Mouse (Mus musculus) heart, postnatal 14 days (tissue): Measurements from ENCODE around the gene Sfmbt1. TPM values are rescaled to one million over a fixed set of nuclear protein-coding genes. Genes with fewer than 3 reads are reported as not detected.
A peak's percentile ranks its signal among the peaks of the same experiment; 100 is the strongest.

Experiments
- DNase-seq, 2 experiments: peaks; one replicate each; pipeline ENCODE4 v3.0.0; 2021 to 2022
- intact Hi-C: fragments of 180-260 bp; cut with DNase I; formaldehyde crosslinking; loops from one replicate; pipeline ENCODE4 v1.15.1; 2025
- long read RNA-seq, 2 experiments: library from polyadenylated mRNA; stranded (forward); transcript quantifications; one replicate each; pipeline ENCODE4 v2.0.0; 2021
- total RNA-seq, 2 experiments: library from RNA; stranded (reverse); gene quantifications; 2 replicates each; pipeline ENCODE4 v1.2.3; 2021

Sfmbt1 gene
- total RNA-seq, result 10 to 100 TPM; 11.6 to 12.9 TPM
- long read RNA-seq, experiment 1, full-length matches to known transcripts, result 5 of 7 reads
- long read RNA-seq, experiment 1, partial matches to known transcripts, result 0 of 7 reads
- long read RNA-seq, experiment 1, other reads (novel, unspliced or antisense), result 2 of 7 reads
- long read RNA-seq, experiment 2, full-length matches to known transcripts, result 2 of 6 reads
- long read RNA-seq, experiment 2, partial matches to known transcripts, result 1 of 6 reads
- long read RNA-seq, experiment 2, other reads (novel, unspliced or antisense), result 3 of 6 reads

DNA sequence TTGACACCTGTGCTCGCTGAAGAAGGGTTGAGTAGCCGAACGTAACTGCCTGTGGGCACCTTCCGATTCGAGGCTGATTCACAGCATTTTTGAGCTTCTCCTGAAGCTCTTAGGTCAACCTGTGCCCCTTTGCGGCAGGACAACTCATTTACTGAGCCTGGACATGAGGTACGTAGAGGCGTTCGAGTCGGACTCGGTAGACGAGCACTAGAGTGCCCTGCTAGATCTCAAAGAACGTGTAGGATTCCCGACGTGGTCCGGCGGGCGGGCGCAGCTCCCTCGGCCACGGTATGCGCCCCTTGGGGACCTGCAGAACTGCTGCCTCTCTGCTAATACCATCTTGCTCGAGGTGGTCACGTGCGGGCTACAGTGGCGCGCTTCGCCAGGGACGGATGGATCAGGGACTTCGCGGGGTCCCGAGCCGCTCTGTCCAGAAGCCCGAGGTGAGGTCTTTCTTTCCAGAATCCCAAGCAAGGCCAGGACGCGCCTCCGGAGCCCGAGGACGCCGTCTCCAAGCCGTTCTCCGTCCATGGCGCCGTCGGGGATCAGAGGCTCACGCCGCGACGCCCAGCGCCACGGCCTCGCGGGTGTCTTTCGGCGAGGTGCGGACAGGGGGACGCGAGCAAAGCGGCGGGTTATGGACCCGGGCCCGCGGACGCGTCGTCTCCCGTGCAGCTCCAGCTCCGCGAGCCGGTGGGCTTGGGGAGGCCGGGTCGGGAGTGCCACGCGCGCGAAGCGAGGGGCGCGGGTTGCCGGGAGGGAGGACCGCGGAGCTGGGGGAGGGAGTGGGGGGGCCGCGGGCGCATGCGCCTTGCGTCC, at the start of gene Sfmbt1:
Sfmbt1 (plus strand) TSS at position 51 of the 819 bp plus-strand sequence.
- intact Hi-C loops, result no loop called here
- no peak for DNase-seq

DNA sequence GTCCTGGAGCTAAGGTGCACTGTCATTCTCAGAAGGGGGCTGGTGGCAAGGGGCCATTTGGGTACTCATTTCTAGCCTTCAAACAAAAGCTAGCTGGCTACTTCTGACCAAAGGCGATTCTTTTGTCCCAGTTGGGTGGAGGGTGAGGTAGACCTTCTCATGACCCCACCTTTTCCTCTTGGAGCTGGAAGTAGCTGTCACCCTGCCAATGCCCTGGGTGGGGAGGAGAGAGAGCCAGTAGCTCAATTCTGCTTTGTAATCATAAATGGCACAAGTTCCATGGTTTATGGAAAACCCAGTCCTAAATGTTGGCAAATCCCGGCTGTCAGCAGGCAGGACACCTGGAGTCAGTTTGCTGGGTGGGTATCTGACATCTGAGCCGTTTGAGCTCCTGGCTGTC, 48.6 kb upstream of the Sfmbt1 start:
- intact Hi-C loops, result no loop called here
- DNase-seq, result peak; percentile 21 to 32

DNA sequence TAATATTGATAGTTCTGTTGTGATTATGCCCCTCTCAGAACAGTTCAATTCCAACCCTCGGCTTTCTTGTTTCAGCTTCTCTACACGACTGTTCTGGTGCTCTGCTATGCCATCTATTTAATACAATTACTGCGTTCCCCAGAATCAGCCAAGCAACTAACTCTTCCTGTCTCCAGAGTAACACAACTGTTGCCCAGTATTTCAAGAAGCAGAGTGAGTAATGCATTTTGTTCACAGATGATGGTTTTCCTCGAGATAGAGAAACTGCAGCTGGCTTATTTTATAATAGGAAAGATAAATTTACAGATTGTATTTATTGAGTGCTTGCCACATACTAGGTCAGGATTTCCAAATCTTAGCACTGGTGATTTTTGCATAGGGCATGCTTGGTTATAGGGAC, 48.0 kb upstream of the Sfmbt1 start:
- no peak for DNase-seq
- intact Hi-C loops, result no loop called here

DNA sequence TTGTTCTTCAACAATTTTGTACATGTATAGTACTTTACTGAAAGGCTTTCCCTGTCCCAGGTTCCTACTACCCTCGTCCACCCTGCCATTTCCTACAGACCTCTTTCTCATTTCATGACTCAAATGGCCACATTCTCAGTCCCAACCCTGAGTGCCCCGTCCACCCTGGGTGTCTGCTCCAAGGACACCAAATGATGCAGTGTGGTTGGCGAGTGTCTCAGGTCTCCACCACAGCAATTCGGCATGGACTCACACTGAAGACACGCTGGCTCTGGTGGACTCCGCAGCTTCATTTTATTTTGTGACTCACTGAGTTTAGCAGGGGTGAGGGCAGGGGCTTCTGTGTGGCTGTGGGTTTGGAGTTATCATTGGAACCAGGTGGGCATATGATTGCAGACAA, 44.5 kb upstream of the Sfmbt1 start:
- no peak for DNase-seq
- intact Hi-C loops, result loop anchor here (5.0 to 10.0 kb wide), 2 partner anchors 197 to 535 kb away; no protein-coding TSS in a partner anchor

DNA sequence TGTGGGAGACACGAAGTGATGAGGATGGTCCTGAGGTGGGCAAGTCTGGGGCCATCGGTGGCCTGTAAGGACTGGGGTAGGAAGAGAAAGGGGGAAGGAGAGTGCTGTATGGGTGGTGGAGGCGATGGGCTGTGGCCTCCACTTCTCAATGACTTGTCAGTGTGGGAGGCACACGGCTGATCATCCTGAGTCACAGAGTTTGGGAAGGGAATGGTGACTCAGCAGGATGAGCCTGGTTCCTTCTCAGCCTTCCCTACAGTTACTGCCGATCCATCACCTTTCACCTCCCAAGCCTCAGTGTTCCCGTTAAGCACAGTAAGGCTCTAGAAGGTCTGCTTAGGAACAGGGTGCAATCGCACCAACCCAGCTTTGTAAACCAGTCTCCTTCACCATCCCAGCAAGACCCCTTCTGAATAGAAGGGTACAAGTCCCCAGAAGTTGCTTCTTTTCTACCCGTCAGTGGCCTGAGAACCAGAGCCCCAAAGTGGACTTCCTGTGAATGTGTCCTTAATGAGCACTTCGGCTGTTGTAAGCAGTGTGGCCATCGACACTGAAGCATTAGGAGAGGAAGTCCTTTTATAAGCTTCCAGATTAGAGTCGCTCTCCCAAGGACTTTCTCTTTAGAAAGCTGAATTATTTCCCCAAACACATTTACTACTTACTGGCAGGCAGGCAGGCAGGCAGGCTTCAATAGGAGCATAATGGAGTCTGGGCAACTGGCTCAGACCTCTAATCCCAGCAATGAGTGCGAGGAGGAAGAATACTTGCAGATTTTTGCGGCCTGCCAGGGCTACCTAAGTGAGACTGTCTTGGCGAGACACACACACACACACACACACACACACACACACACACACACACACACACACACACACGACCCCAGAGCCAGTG, 43.3 kb upstream of the Sfmbt1 start:
- intact Hi-C loops, result loop anchor here (5.0 to 10.0 kb wide), 2 partner anchors 196 to 537 kb away; no protein-coding TSS in a partner anchor
- no peak for DNase-seq

DNA sequence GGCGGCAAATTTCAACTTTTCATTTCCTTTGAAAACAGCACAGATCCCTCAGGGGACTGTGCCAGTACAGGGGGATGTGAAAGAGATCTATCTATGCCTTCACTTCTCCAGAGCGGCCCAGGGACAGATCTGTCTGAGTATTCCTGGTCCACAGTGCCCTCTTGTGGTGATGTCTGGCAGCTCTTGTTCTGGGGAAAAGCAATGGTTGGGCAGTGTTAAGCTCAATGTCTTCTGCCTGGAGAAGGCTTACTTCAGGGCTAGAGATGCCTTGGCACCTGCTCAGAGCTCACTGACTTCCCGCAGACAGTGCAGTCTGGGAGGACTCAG, 42.7 kb upstream of the Sfmbt1 start:
- intact Hi-C loops, result loop anchor here (1.0 to 10.0 kb wide), 3 partner anchors 80 to 537 kb away; no protein-coding TSS in a partner anchor
- peak; percentile 86 to 93 for DNase-seq

DNA sequence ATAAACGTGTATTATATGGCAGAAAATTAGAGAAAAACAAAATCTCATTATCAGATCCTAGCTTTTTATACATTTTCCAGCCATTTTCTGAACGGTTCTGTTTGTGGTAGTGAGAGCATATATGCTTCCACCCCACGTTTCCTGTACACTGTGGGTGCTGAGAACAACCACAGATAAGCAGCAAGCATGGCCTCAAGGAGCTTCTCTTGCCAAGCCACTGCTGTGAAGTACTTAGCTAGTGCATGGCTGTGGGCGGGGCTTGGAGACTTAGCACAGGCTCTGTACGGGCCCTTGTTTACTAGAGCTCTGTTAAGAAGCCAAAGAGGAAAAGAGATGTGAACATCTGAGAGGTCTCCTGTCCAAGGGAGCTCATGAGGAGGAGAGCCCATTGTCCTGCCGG, 39.7 kb upstream of the Sfmbt1 start:
- intact Hi-C loops, result loop anchor here (5.0 to 10.0 kb wide), 2 partner anchors 192 to 540 kb away; no protein-coding TSS in a partner anchor

DNA sequence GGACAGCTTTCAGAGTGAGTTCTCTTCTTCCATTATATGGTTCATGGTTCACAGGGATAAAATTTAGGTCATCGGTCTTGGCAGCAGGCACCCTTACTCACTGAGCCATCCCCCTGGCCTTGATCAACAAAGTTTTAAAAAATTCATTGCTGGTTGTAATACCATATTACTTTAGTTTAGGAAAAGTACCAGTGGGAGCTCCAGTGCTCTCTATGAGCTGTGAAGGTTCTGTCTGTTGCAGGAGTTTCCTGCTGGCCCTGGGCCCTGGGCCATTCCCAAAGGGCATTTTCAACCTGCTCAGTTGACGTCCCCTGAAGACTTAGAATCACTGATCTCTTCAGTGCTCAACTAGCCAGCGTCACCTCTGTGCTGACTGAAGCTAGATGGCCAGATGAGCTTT, 32.5 kb upstream of the Sfmbt1 start:
- intact Hi-C loops, result no loop called here

More for the DNA sequence above, 39.7 kb upstream of the Sfmbt1 start:
- no peak for DNase-seq

DNA sequence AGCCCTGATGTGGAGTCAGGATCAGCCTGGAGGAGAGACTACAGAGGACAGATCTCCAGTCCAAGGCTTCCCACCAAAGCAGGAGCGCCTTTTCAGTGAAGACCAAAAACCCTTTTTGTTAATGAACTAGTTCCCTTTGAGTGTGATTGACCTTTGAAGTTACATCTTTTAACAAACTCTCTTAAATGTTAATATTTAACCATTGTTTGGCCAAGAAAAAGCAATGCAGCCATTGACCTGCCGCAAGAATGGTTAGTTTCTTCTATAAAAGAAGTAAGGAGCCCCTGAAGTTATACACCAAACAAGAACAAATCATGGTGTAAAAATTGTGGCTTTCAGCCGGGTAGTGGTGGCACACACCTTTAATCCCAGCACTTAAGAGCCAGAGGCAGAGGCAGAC, 24.0 kb upstream of the Sfmbt1 start:
- no peak for DNase-seq
- intact Hi-C loops, result no loop called here

More for the DNA sequence above, 32.5 kb upstream of the Sfmbt1 start:
- DNase-seq, result no peak

DNA sequence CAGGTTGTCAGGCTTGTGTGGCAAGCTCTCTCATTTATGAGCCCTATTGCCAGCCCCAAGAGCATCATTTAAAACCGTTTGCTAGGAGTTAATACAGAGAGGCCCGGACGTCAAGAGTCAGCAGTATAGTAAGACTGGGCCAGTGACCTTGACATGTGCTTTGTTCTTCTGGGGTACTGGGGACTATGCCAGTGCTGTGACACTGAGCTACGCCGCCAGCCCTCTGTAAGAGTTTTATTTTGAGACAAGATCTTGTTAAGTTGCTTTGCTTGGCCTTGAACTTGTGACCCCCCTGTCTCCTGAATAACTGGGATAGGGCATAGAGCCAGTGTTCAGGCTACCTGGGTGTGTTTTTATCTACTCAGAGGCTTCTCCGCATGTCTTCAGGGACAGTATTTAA, 22.2 kb upstream of the Sfmbt1 start:
- intact Hi-C loops, result no loop called here
- no peak for DNase-seq

DNA sequence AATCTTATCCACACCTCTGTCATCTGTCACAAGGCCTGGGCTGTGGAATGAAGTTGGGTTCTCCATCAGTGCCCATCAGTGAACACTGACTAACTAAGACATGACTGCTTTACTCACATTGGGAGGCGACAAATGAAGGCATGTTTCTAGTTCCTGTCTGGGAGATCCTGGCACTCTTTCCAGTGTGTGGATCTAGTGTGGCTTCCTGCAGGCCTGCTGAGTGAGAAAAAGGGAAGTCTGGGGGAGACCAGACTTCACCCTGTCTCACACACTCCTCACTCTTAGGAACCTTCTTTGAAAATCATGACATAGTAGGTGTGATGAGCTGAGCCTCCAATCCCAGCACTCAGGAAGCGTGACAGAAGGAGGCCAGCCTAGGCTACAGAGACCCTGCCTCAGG, 19.9 kb upstream of the Sfmbt1 start:
- DNase-seq, result no peak
- intact Hi-C loops, result loop anchor here (5.0 kb wide), 2 partner anchors 168 to 188 kb away; no protein-coding TSS in a partner anchor

DNA sequence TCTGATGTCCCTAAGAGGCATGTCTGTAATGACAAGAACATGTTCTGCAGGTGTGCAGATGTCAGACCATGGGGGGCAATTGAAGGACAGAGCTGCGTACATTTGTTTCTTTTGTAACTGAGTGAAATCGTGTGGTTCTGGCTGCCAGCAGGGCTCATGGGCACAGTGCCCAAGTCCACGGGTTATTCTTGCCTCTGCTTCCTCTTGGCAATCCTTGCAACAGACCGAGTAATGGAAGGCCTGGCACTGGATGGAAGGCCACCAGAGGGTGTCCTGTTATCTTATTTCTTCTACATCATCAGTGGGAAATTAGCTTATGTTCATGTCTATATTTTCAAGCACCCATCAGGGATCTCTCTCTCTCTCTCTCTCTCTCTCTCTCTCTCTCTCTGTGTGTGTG, 19.0 kb upstream of the Sfmbt1 start:
- intact Hi-C loops, result loop anchor here (5.0 kb wide), 2 partner anchors 167 to 187 kb away; no protein-coding TSS in a partner anchor
- DNase-seq, result peak; percentile 74 to 77

DNA sequence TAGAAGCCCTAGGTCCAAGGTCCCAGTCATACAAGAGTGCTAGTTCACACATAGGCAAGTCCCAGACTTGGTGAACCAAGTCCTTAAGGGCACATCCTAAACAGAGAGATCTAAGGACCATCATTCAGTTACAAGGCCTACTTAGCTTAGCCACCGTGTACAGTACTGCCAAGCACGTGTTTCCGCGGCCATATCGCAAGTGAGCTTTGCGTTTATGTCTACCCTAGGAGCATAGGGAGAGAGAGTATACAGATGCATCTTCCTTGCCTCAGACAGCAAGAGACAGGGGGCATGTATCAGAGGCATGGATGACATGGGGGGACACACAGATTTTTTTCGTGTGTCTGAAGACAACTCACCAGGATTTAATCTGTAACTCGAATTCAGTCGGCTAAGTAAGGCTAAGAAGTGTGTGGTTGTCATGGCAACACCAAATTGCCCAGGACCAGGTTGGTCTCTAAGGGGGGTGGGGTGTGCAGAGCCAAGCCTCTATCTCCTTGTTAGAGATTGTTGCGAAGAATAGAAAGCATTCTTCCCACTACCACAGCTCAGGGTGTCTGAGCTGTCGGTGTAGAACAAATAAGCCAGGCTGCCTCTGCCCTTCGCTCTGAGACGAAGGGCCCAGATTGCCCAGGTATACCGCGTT, 17.1 kb upstream of the Sfmbt1 start:
- DNase-seq, result no peak
- intact Hi-C loops, result loop anchor here (5.0 kb wide), 2 partner anchors 165 to 185 kb away; no protein-coding TSS in a partner anchor

DNA sequence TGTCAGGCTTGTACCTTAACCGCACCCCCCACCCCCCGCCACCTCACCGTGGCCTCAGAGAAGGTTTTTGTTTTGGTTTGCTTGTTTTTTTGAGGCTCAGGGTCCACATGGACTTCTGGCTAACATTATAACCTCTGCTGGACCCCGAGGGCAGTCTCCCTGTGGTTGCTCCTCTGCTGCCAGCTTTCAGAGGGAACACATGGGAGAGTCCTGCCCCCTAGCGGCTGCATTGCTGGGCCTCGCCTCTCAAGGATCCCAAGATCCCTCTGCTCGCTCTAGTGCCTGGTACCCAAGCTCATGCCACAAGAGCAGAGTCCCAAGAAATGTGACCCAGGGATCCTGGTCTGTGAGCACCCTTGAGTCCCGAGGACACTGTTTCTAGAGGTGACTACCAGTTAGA, 15.0 kb upstream of the Sfmbt1 start:
- intact Hi-C loops, result loop anchor here (5.0 kb wide), 2 partner anchors 163 to 183 kb away; no protein-coding TSS in a partner anchor
- DNase-seq, result peak; percentile 46 to 61

DNA sequence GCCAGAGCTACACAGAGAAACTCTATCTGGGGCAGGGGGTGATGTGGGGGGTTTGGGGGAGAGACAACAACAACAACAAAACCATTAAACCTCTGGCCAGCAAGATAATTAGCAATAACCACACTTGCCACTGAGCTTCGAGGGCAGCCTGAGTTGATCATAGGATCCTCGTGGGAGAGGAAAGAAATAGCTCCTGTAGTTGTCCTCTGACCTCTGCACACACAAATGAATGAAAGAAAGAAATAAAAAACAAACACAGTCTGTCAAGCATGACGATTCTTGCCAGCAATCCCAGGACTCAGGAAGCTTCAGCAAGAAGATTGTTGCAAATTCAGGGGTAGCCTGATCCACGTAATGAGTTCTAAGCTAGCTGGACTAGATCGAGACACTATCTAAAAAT, 12.1 kb upstream of the Sfmbt1 start:
- DNase-seq, result no peak
- intact Hi-C loops, result no loop called here

DNA sequence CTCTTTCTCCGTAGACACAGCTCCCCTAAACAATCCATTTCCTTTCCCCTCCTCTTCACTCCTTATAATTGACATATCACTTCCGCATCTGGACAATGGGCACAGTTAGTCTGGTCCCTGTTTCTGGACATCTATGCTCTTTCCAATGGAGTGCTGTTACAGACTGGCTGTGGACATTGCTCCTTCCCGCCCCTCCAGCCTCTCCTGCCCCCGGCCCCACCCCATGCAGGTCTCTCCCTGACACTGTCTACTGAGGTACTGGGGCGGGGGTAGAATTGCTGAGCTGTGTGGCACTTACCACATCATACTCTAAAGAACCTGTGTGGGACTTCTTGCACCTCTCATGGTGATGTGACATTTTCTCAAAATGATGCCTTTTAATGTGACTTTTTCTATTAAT, 11.6 kb upstream of the Sfmbt1 start:
- DNase-seq, result no peak
- intact Hi-C loops, result no loop called here

DNA sequence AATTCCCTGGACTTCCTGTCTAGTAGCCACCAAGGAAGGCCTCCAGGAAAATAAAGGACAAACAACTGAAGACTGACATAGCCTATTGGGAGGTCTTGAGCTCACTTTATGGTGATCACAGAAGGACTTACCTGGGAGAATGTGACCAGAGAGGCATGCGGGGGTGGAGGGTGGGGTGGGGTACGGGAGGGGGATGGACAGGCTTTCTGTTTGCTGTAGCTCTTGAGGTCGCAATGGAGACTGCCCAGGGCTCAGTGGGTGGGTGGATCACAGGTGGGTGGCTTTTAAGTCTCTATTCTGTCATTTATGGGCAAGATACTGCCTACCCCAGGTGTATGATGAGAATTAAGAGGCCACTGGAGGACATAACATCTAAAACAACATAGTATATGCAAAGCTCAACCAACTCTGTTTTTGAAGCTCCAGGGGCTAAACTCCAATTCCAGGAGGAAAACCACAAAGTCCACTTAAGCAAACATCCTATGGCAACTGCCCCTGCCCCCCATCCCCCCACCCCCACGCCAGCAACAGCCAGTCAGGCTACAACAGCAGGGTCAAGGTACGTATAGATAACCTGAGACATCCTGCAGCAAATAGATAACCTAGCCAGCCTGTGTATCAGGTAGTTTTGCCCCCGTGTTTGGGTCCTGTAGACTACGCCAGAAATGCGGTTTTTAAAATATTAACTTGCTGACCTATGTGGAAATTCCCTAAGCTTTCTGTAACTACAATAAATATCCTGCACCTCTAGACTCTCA, 10.4 kb upstream of the Sfmbt1 start:
- intact Hi-C loops, result no loop called here
- DNase-seq, result no peak

DNA sequence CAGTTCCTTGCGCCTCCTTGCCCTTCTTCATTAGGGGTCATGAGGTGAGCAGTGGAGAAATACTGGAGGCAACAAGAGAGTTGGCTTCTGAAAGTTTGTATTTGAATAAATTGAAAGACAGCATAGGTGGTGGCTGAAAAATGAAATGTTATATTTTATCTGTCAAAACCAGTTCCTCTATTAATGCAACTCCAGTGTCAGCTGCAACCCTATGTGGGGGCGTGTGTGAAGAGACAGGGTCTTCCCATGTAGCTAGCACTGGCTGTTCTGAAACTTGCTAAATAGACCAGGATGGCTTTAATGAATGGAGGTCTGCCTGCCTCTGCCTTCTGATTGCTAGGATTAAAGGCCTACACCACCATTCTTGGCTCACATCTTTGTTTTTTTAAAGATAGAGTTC, 2.8 kb upstream of the Sfmbt1 start:
- intact Hi-C loops, result no loop called here
- DNase-seq, result no peak

DNA sequence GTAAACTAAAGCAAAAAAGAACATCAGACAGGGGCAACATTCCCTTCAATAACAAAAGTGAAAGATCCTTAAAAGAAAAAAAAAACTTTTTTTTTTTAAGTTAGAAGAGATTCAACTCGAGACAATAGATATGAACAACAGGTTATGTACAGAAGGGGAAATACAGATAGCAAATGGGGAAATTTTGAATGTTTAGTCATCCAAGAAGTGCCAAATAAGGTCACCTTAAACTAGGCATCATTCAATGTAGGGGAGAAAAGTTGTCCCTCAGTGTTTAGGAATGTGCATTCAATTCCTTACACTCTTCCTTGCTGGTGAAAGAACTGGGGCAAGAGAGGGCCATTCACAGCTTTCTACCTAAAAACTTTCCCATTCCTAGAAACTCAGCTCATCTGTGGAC, 880 bp upstream of the Sfmbt1 start:
- DNase-seq, result no peak
- intact Hi-C loops, result no loop called here
